Mouse (Mus musculus) cerebellum, postnatal 10 days (tissue): Measurements from ENCODE around the gene Map2k2.
"Not testable (repeated sequence)": the region's sequence is repeated elsewhere in the genome, so short reads cannot be mapped to it uniquely, and the experiment has no call there.

Experiments used
- DNase-seq, 2 experiments: peaks; one replicate each; pipeline ENCODE4 v3.0.0; 2021; ENCODE audit warnings: mixed read lengths in 2 of 2

Map2k2 gene

DNA sequence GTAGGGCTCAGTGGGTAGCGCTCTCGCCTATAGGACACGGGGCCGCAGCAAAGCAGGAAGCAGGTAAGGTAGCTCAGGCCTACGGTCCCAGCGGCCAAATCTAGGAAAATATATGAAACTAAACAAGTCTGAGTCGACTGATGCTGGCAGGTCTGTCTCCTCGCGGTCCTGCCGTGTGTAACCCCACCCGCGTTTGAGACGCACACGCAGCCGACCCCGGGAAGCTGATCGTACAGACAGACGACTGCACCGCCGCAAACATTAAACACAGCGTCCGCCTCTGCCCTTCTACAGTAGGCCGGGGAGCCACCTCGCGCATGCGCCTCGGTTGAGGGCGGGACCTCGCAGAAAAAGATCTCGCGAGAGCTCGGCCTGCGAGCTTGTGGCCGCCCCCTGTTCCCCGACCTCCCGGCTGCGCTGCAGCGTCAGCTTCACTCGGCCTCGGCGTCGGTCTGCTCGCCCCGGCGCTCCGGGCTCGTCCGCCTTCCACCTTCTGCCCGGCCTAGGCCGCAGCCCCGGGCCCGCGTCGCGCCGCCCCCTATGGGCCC lies at the start of gene Map2k2:
Map2k2 (plus strand) TSS at position 351 of the 548 bp plus-strand sequence.
- DNase-seq, result peak; percentile 98 to 99

- no peak for DNase-seq
Measured at GRCm38 (mm10) chr10:81057406-81058130, 48.1 kb upstream of the Map2k2 start.

- DNase-seq, result no peak
Measured at GRCm38 (mm10) chr10:81058896-81059295, 46.8 kb upstream of the Map2k2 start.

DNA sequence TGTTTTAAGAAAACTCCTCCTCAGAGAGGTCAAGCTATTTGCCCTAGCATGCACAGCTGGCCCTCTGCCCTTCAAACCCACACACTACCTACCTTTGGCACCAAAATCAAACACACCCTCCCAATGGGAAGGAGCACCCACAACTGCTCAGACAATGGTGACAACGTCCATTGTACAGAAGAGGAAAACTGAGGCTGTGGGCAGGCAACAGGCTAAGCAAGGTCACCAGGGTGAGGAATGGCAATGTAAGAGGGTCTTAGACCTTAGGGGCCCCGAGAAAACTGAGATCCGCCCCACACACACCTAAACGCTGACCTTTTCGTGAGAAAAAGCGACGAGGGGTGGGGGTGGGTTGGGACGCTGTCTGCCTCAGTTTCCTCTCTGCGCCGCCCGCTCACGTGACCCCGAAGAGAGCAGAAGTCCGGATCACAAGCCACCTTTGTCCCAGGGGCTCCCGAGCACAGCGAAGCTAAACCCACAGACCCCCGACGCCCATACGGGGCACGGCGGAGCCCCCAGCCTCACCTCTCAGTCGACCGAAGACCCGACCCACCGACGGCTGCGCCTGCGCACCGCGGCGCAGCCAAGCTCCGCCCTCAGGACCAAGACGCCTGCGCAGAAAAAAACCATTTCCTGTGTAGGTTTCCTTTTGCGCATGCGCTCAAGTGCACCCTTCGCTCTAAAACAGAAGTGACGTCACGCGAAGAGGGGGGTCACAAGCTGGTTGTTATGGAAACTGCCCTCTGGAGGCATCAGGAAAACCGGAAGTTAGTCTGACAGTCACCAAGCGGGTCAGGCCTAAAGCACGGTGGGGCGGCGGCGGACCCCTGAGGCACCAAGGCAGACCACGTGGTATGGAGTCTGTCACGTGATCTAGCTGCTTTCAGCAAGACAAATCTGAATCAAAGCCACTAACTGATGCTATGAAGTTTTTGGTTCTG lies 45.8 kb upstream of the Map2k2 start, which contains the start of gene Sgta:
Sgta (minus strand) TSS at position 579 of the 941 bp plus-strand sequence.
- peak; percentile 100 for DNase-seq

GRCm38 (mm10) chr10:81062710-81063109 lies 43.0 kb upstream of the Map2k2 start:
- DNase-seq, result no peak

GRCm38 (mm10) chr10:81064519-81064918 lies 41.2 kb upstream of the Map2k2 start:
- DNase-seq, result not testable (repeated sequence)

DNA sequence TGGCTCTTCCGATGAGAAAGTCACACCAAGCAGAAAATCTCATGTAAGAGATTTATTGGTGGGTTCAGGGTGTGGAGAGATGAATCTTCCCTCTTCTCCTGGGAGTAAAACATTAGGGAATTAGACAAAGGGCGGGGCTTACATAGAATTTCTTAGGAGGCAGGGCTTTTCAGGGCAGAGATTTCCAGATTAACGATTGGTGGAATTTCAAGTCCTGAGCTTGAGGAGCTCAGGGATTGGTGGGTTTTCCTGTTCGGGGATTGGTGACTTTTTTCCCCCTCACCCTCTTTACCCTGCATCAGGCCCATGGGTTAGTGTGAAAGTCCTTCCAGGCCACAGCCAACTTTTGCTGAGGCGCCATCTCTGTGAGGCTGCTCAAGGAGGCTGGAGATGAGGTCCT lies 37.0 kb upstream of the Map2k2 start:
- no peak for DNase-seq

DNA sequence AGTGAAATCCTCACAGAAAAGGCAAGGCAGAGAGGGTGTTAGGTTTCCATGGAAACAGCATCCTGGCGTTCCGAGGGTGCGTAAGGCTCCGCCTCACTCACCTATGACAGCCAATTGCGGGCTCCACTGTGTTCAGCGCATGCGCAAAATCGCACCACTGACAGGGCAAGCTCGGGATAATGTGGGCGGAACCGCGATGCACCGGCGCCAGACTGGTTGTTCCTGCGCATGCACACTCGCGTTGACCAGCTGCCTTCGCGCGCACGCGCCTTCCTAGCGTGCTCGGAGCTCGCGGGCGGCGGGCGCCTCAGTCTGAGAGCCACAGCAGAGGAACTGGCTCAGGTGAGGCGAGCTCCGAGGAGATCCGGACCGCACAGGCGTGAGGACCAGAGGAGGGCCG lies 35.9 kb upstream of the Map2k2 start, which contains the start of gene Thop1:
Thop1 (plus strand) TSS at position 200 of the 400 bp plus-strand sequence.
- peak; percentile 97 to 99 for DNase-seq

GRCm38 (mm10) chr10:81072290-81072689 lies 33.4 kb upstream of the Map2k2 start:
- no peak for DNase-seq

DNA sequence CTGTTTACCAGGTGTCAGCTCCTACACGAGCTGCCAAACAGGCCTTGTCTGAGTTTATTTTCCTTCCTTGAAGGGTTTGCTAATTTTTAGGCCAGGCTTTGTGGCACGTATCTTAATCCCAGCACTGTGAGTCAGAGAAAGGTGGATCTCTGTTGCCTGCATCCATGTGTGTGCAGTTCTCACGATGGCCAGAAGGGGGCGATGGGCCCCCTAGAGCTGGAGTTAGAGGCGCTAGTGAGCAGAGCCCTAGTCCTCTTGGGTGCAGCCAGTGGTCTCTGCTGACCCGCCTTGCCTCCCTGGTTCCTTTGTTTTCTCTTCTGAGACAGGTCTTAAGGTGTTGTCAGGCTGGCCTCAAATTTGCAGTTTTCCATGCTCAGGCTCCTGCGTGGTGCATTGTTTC lies 32.3 kb upstream of the Map2k2 start:
- DNase-seq, result peak; percentile 46 to 50

- no peak for DNase-seq
Measured at GRCm38 (mm10) chr10:81075734-81076133, 30.0 kb upstream of the Map2k2 start.

DNA sequence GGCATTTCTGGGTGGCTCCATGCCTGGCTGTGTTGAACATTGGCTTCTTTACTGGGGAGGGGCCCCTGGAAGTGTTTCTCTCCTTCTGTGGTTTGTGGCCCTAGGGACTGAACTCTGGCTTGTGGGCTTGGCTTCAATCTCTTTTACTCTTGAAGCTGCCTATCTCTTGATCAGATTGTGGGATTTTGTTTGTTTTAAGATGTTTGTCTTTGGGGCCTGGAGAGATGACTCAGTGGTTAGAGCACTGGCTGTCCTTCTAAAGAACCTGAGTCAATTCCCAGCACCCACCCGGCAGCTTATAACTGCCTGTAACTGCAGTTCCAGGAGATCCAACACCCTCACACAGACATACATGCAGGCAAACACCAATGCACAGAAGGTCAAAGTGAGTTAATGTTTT lies 29.4 kb upstream of the Map2k2 start:
- no peak for DNase-seq

DNA sequence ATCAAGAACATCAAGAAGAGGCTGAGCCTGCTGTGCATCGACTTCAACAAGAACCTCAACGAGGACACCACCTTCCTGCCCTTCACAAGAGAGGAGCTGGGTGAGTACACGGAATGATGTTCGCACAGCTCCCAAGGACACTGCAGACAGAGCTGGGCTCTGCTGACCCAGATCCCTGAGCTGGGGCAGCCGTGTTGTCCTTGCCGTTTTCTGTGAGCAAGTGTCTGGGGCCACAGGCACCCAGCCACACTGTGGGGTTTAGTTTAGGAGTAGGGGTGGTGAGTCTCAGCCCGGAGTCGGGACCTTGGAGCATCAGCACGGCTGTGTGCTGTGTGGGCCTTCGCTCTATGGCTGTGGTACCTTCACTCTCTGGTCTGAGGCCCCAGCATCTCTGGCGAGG lies 27.8 kb upstream of the Map2k2 start:
- no peak for DNase-seq

- peak; percentile 74 to 78 for DNase-seq
Measured at GRCm38 (mm10) chr10:81080008-81080655, 25.6 kb upstream of the Map2k2 start.

DNA sequence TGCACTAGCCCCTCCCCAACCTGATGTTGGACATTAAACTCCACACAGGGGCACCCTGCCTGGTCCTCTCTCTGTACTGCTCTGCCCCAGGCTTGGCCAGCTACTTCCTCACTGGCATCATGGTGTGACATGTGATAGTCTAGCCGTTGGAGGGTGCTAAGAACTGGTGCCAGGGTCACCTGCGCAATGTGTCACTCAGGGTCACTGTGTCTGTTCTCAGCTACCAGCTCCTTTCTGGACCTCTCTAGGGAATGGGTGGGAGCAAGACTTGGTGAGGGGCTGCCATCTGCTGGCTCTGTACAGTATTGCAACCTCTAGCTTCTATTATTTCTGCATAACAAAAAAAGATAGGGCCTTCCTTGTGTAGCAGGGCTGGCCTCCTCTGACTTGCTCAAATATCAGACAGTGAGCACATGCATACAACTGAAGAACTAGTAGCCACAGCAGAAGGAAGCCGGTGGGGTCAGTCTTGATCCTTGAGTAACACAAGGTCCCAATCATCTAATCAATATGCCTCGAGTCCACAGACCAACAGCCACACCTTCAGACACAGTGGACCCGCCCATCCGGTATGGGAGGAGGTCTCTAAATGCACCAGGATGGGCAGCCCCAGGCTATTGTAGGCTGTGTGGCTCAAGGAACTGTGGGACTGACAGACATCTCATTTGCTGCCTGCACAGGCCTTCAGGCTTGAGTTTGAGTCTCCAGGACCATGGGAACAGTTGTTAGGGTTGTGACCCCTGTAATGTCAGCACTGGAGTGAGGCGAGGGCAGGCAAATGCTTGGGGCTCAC lies 23.4 kb upstream of the Map2k2 start:
- DNase-seq, result peak; percentile 80 to 88

DNA sequence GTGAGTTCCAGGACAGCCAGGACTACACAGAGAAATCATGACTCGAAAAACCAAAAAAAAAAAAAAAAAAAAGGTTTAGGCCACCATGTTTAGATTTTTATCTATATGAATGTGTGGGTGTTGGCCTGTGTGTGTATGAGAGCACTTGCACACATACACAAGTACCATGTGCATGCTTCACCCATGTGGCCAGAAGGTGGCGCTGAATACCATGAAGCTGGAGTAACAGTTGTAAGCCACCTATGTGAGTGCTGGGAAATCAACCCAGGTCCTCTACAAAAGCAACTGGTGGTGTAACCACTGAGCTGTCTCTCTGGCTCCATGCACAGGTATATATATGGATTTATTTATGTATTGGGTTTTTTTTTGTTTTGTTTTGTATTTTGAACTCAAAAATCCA lies 18.7 kb upstream of the Map2k2 start:
- peak; percentile 44 for DNase-seq

GRCm38 (mm10) chr10:81089216-81089615 lies 16.5 kb upstream of the Map2k2 start:
- peak; percentile 79 to 82 for DNase-seq

DNA sequence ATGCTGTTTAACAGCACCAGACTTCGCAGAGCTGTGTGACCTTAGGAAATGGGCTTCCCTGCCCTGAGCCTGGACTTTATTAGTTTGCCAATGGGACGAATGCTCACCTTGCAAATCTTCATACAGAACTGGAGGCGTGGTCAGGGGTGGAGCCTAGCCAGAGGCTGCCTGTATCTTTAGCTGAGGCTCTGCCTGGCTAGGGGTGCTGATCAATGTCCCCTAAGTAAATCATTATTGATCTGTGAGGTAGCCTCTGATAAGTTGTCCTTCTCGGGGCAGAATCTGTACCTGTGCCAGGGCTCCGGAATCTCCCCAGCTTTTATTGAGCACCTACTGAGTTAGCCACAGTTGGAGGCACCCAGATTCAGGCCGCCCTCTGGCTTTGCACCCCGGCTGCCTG lies 15.1 kb upstream of the Map2k2 start:
- no peak for DNase-seq

GRCm38 (mm10) chr10:81092465-81093250 lies 13.1 kb upstream of the Map2k2 start:
- peak; percentile 58 to 59 for DNase-seq

- no peak for DNase-seq
Measured at GRCm38 (mm10) chr10:81094931-81095678, 10.6 kb upstream of the Map2k2 start.
